Mouse (Mus musculus) liver, embryonic 12.5 days (tissue): ENCODE results near the gene Ces1e. TPM values are rescaled to one million over a fixed set of nuclear protein-coding genes. Genes with fewer than 3 reads are reported as not detected.

Source experiments
- ATAC-seq: fragments of 200-750 bp; cut with Nextera tagmentation; 2 replicates; pipeline ENCODE4 v1.8.0; 2017; ENCODE audit warnings: moderate number of reproducible peaks, mild to moderate bottlenecking, moderate library complexity
- H3K27ac ChIP-seq: fragments of 300-500 bp; sonication (generic); 2 replicates; pipeline ENCODE4 v1.5.1; 2016; ENCODE audit warnings: mild to moderate bottlenecking
- H3K27me3 ChIP-seq: fragments of 300-500 bp; sonication (generic); replicated peaks from 2 replicates; pipeline ENCODE4 v1.6.1; 2016; ENCODE audit warnings: mild to moderate bottlenecking, moderate library complexity
- H3K36me3 ChIP-seq: fragments of 300-500 bp; sonication (generic); 2 replicates; pipeline ENCODE4 v1.6.1; 2016; ENCODE audit warnings: mild to moderate bottlenecking, moderate library complexity
- H3K4me1 ChIP-seq: fragments of 300-500 bp; sonication (generic); 2 replicates; pipeline ENCODE4 v1.6.1; 2016
- H3K4me2 ChIP-seq: fragments of 300-500 bp; sonication (generic); 2 replicates; pipeline ENCODE4 v1.6.1; 2016; ENCODE audit warnings: mild to moderate bottlenecking, moderate library complexity
- H3K4me3 ChIP-seq: fragments of 300-500 bp; sonication (generic); 2 replicates; pipeline ENCODE4 v1.5.1; 2016; ENCODE audit warnings: mild to moderate bottlenecking, moderate library complexity
- H3K9ac ChIP-seq: fragments of 300-500 bp; sonication (generic); 2 replicates; pipeline ENCODE4 v1.6.1; 2016; ENCODE audit warnings: mild to moderate bottlenecking, moderate library complexity
- H3K9me3 ChIP-seq: fragments of 300-500 bp; sonication (generic); replicated peaks from 2 replicates; pipeline ENCODE4 v1.6.1; 2016; ENCODE audit warnings: mild to moderate bottlenecking, moderate library complexity
- WGBS: fragments of 180-500 bp; shearing (Covaris S2); methylation state at CpG from one replicate; pipeline ENCODE4 v1.1.7; 2016; ENCODE audit not compliant: insufficient replicate concordance; 5-methylcytosine and 5-hydroxymethylcytosine counted together
- polyA plus RNA-seq: library from polyadenylated mRNA; unstranded; fragments of >200 nt; fragmentation: Nextera tagmentation; extraction: Ambion mirVana; gene quantifications from 2 replicates; pipeline ENCODE4 v1.2.1, GENCODE M21; 2016

Gene Ces1e
- 0.11 TPM in 1 of 2 replicates, not detected in the other for polyA plus RNA-seq

DNA sequence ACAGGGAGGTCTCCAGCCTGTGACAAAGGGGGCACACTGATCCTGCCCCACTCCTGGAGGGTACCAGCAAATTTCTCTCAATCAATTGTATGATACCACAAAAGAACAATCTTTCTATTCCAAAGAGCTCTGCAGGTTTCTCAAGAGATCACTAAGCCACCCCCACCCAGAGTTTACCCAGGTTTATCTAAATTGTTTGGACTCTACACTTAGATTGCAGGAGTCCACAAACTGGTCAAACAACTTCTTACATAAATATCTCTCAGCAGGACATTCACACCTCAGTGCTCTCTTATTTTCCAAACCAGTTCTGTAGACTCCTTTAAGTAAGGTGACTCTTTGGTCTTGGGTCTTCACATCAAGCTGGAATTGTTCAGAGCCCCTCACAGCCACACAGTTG is at the start of gene Ces1e:
Ces1e (minus strand) TSS at position 174 of the 400 bp plus-strand sequence.
- Histone ChIP-seq H3K36me3 (no peaks in the 10 kb centered on the region), H3K4me2 (no peak within 1 kb of the TSS), H3K27ac (no peak within 1 kb of the TSS), H3K4me3 (no peak within 1 kb of the TSS), H3K9me3 (no peaks in the 10 kb centered on the region), H3K4me1 (no peaks in the 10 kb centered on the region), H3K9ac (no peak within 1 kb of the TSS), H3K27me3 (no peaks in the 10 kb centered on the region)
- ATAC-seq, result no peak

DNA sequence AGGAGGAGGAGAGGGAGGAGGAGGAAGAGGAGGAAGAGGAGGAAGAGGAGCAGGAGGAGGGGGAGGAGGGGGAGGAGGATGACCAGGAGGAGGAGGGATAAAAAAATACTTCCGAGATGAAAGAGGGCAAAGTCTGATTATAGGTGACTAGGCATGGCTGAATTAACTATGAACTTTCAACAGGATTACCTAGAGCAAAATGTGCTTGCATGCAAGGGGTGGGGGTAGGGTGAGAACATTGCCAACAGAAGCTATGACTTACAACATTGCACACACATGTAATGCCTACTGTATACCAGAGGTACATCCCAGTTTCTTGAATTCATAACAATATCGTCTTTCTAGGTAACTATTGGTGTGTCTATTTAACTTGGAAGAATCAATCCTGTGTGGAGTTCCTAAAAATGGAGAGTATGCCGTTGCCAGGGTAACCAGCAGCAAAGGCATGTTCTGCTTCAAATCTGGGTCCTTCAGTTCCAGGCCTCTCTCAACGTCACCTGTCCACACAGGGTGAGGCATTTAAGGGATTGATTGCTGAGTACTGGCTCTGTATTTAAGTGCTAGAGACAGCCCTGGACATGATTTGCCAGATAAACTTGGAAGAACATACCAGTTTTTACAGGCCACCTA is 48.9 kb upstream of the Ces1e start:
- Histone ChIP-seq H3K36me3 (no peaks in the 10 kb centered on the region), H3K9ac (no peak overlapping the region), H3K27ac (no peak overlapping the region), H3K9me3 (peaks cover 5% of the 10 kb centered on the region; the same call in 1 of the 2 replicates), H3K4me2 (no peak overlapping the region), H3K4me3 (no peak overlapping the region), H3K4me1 (no peaks in the 10 kb centered on the region), H3K27me3 (no peaks in the 10 kb centered on the region)
- ATAC-seq, result no peak
- WGBS, result 56% methylated on average over 4 of the region's 4 CpGs

DNA sequence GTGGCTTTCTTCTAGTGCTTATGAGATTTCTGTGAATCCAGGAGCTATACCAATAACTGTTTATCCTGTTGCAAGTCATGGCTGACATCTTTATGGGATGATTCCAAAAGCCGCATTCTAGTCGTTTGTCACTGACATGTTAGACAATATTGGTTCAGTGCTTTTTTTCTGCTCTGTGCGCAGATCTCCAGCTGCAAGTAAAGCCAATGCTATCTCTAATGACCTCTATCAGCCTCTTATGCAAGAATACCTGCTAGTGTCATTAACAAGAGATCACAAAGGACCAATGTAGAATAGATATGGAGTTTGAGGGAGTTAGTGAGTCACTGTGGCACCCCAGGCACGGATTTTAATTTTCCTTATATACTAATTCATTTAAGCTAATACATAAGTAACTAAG is 45.2 kb upstream of the Ces1e start:
- no peaks in the 10 kb centered on the region for H3K4me1 ChIP-seq
- H3K27ac ChIP-seq, result no peak overlapping the region
- ATAC-seq, result no peak
- WGBS, result 66% methylated on average over 4 of the region's 4 CpGs
- peaks cover 5% of the 10 kb centered on the region; the same call in 1 of the 2 replicates for H3K9me3 ChIP-seq
- no peaks in the 10 kb centered on the region for H3K36me3 ChIP-seq
- H3K27me3 ChIP-seq, result no peaks in the 10 kb centered on the region
- H3K9ac ChIP-seq, result no peak overlapping the region
- no peak overlapping the region for H3K4me3 ChIP-seq
- H3K4me2 ChIP-seq, result no peak overlapping the region

- no peaks in the 10 kb centered on the region for H3K4me1 ChIP-seq
- WGBS, result 56% methylated on average over 3 of the region's 3 CpGs
- no peak overlapping the region for H3K4me2 ChIP-seq
- no peaks in the 10 kb centered on the region for H3K36me3 ChIP-seq
- no peaks in the 10 kb centered on the region for H3K27me3 ChIP-seq
- no peak overlapping the region for H3K4me3 ChIP-seq
- no peak overlapping the region for H3K27ac ChIP-seq
- no peak overlapping the region for H3K9ac ChIP-seq
- no peak for ATAC-seq
- H3K9me3 ChIP-seq, result peaks cover 5% of the 10 kb centered on the region; the same call in 1 of the 2 replicates
Observed at GRCm38 (mm10) chr8:93273321-93273720, 43.9 kb upstream of the Ces1e start.

DNA sequence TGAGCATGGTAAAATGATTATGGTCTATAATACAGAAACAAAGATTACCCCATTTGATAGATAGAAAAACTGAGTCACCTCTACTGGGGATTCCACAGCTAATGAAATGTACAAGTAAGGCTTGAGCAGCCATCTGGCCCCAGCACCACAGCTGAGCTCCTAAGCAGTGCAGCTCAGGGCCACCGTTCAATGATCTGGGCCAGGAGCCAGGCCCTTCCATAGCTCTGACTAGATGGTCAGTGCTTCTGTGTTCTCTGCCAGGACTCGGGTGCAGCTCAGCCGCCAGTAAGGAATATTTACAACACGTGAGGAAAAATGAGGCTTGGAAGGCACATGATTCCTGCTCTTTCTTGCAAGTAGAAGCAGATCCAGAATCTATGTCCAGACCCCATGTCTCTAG is 43.3 kb upstream of the Ces1e start:
- Histone ChIP-seq H3K9me3 (peaks cover 5% of the 10 kb centered on the region; the same call in 1 of the 2 replicates), H3K4me2 (no peak overlapping the region), H3K36me3 (no peaks in the 10 kb centered on the region), H3K27ac (no peak overlapping the region), H3K9ac (no peak overlapping the region), H3K4me3 (no peak overlapping the region), H3K27me3 (no peaks in the 10 kb centered on the region), H3K4me1 (no peaks in the 10 kb centered on the region)
- ATAC-seq, result no peak
- 70% methylated on average over 4 of the region's 4 CpGs for WGBS

DNA sequence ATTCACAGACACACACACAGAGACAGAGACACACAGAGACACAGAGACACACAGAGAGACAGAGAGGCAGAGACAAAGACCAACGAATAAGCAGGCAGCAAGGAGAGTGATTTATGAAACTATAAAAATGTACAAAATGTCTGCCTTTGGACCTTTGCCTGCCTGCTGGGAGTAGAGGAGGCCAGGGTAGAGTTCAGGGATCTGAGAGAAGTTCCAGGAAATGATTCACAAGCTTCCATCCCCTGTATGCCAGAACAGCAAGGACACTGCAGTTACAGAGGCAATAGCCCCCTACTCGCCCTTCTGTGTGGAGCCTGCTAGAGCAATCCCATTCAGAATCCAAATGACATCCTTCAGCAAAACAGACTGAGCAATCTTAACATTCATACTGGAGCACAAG is 32.0 kb upstream of the Ces1e start:
- WGBS, result 33% methylated on average over 2 of the region's 2 CpGs
- no peak for ATAC-seq
- H3K4me1 ChIP-seq, result no peaks in the 10 kb centered on the region
- no peak overlapping the region for H3K27ac ChIP-seq
- no peaks in the 10 kb centered on the region for H3K27me3 ChIP-seq
- H3K4me3 ChIP-seq, result no peak overlapping the region
- no peak overlapping the region for H3K4me2 ChIP-seq
- no peaks in the 10 kb centered on the region for H3K9me3 ChIP-seq
- H3K9ac ChIP-seq, result no peak overlapping the region
- H3K36me3 ChIP-seq, result no peaks in the 10 kb centered on the region

GRCm38 (mm10) chr8:93252400-93252925 is 23.0 kb upstream of the Ces1e start:
- Histone ChIP-seq H3K9ac (no peak overlapping the region), H3K36me3 (no peaks in the 10 kb centered on the region), H3K4me2 (no peak overlapping the region), H3K4me1 (no peaks in the 10 kb centered on the region), H3K4me3 (no peak overlapping the region), H3K27me3 (no peaks in the 10 kb centered on the region), H3K27ac (no peak overlapping the region), H3K9me3 (no peaks in the 10 kb centered on the region)
- no peak for ATAC-seq
- 77% methylated on average over 1 of the region's 1 CpGs for WGBS

DNA sequence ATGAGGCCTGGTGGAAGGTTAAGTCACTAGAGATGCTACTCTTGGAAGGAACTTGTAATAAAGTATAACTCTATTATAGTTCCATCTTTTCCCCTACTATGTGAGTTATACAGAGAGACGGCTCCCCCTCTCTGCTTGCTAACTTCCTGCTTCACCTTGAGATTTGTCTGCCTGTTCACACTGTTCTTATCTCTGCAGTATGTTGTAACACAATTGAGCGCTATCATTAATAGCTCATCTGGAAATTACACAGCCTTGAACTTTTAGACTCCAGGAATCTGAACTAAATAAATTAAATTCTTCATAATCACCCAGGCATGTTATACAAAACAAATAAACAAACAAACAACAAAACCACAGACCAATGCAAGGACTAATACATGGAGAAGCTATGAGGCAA is 16.6 kb upstream of the Ces1e start:
- no peak overlapping the region for H3K27ac ChIP-seq
- WGBS, result 65% methylated on average over 2 of the region's 2 CpGs
- H3K36me3 ChIP-seq, result no peaks in the 10 kb centered on the region
- H3K4me3 ChIP-seq, result no peak overlapping the region
- no peaks in the 10 kb centered on the region for H3K9me3 ChIP-seq
- no peak overlapping the region for H3K4me2 ChIP-seq
- H3K27me3 ChIP-seq, result no peaks in the 10 kb centered on the region
- H3K9ac ChIP-seq, result no peak overlapping the region
- no peak for ATAC-seq
- H3K4me1 ChIP-seq, result no peaks in the 10 kb centered on the region

- H3K36me3 ChIP-seq, result no peaks in the 10 kb centered on the region
- no peak overlapping the region for H3K4me2 ChIP-seq
- H3K4me3 ChIP-seq, result no peak overlapping the region
- no peaks in the 10 kb centered on the region for H3K9me3 ChIP-seq
- H3K4me1 ChIP-seq, result no peaks in the 10 kb centered on the region
- ATAC-seq, result no peak
- H3K27ac ChIP-seq, result no peak overlapping the region
- H3K9ac ChIP-seq, result no peak overlapping the region
- H3K27me3 ChIP-seq, result no peaks in the 10 kb centered on the region
Observed at GRCm38 (mm10) chr8:93239884-93240283, 10.5 kb upstream of the Ces1e start.

- no peaks in the 10 kb centered on the region for H3K4me1 ChIP-seq
- no peaks in the 10 kb centered on the region for H3K9me3 ChIP-seq
- WGBS, result 66% methylated on average over 1 of the region's 1 CpGs
- no peak for ATAC-seq
- H3K27ac ChIP-seq, result no peak overlapping the region
- no peaks in the 10 kb centered on the region for H3K36me3 ChIP-seq
- no peak overlapping the region for H3K4me3 ChIP-seq
- H3K4me2 ChIP-seq, result no peak overlapping the region
- no peak overlapping the region for H3K9ac ChIP-seq
- no peaks in the 10 kb centered on the region for H3K27me3 ChIP-seq
Observed at GRCm38 (mm10) chr8:93235681-93236080, 6.3 kb upstream of the Ces1e start.

- no peak overlapping the region for H3K9ac ChIP-seq
- H3K9me3 ChIP-seq, result no peaks in the 10 kb centered on the region
- H3K4me3 ChIP-seq, result no peak overlapping the region
- no peak overlapping the region for H3K27ac ChIP-seq
- no peaks in the 10 kb centered on the region for H3K4me1 ChIP-seq
- no peaks in the 10 kb centered on the region for H3K36me3 ChIP-seq
- 57% methylated on average over 1 of the region's 1 CpGs for WGBS
- no peak overlapping the region for H3K4me2 ChIP-seq
- H3K27me3 ChIP-seq, result no peaks in the 10 kb centered on the region
- ATAC-seq, result no peak
Observed at GRCm38 (mm10) chr8:93234706-93235105, 5.3 kb upstream of the Ces1e start.

- Histone ChIP-seq H3K4me1 (no peaks in the 10 kb centered on the region), H3K9ac (no peak overlapping the region), H3K4me2 (no peak overlapping the region), H3K9me3 (no peaks in the 10 kb centered on the region), H3K36me3 (no peaks in the 10 kb centered on the region), H3K4me3 (no peak overlapping the region), H3K27ac (no peak overlapping the region), H3K27me3 (no peaks in the 10 kb centered on the region)
- 0 out of 2 replicates have a peak, but pooled peaks have one; percentile 18 for ATAC-seq
- WGBS, result 59% methylated on average over 6 of the region's 6 CpGs
Observed at GRCm38 (mm10) chr8:93234068-93234467, 4.6 kb upstream of the Ces1e start.
